Mouse (Mus musculus) hindbrain, postnatal 0 days (tissue): Measurements from ENCODE around the gene Grid1. TPM values are rescaled to one million over a fixed set of nuclear protein-coding genes. Genes with fewer than 3 reads are reported as not detected.

Source experiments
- ATAC-seq: fragments of 200-750 bp; cut with Nextera tagmentation; 2 replicates; pipeline ENCODE4 v1.8.0; 2017; ENCODE audit warnings: mild to moderate bottlenecking, moderate TSS enrichment, moderate library complexity
- DNase-seq: peaks from one replicate; pipeline ENCODE4 v3.0.0-alpha.2; 2015; ENCODE audit warnings: low spot score
- H3K27ac ChIP-seq: fragments of 300-500 bp; sonication (generic); 2 replicates; pipeline ENCODE4 v1.5.1; 2014; ENCODE audit warnings: mild to moderate bottlenecking
- H3K27me3 ChIP-seq: fragments of 300-500 bp; sonication (generic); 2 replicates; pipeline ENCODE4 v1.6.1; 2014; ENCODE audit warnings: low read length, mixed read lengths; ENCODE audit not compliant: insufficient read depth
- H3K36me3 ChIP-seq: fragments of 300-500 bp; sonication (generic); 2 replicates; pipeline ENCODE4 v1.6.1; 2014; ENCODE audit warnings: low read length, mixed read lengths; ENCODE audit not compliant: insufficient read depth
- H3K4me1 ChIP-seq: fragments of 300-500 bp; sonication (generic); 2 replicates; pipeline ENCODE4 v1.6.1; 2014; ENCODE audit warnings: antibody characterized with exemption, low read length, mixed read lengths; ENCODE audit not compliant: insufficient read depth
- H3K4me2 ChIP-seq: fragments of 300-500 bp; sonication (generic); 2 replicates; pipeline ENCODE4 v1.6.1; 2014; ENCODE audit warnings: low read depth, mild to moderate bottlenecking, low read length, moderate library complexity, mixed read lengths
- H3K4me3 ChIP-seq: fragments of 300-500 bp; sonication (generic); 2 replicates; pipeline ENCODE4 v1.5.1; 2014; ENCODE audit warnings: low read length
- H3K9ac ChIP-seq: fragments of 300-500 bp; sonication (generic); replicated peaks from 2 replicates; pipeline ENCODE4 v1.6.1; 2014; ENCODE audit warnings: mild to moderate bottlenecking, low read length, moderate library complexity, mixed read lengths
- H3K9me3 ChIP-seq: fragments of 300-500 bp; sonication (generic); 2 replicates; pipeline ENCODE4 v1.6.1; 2016; ENCODE audit warnings: low read length, mixed read lengths
- CTCF ChIP-seq: IDR thresholded peaks from 2 replicates; pipeline ENCODE4 v1.5.1; 2016; ENCODE audit warnings: antibody characterized with exemption, control low read depth, low read depth
- WGBS: fragments of 180-500 bp; shearing (Covaris S2); extraction: QIAGEN DNeasy Blood & Tissue Kit; methylation state at CpG from one replicate; pipeline ENCODE4 v1.1.7; 2014; 5-methylcytosine and 5-hydroxymethylcytosine counted together
- polyA plus RNA-seq: library from polyadenylated mRNA; unstranded; fragments of >200 nt; fragmentation: Nextera tagmentation; extraction: Ambion mirVana; gene quantifications from 2 replicates; pipeline ENCODE4 v1.2.1, GENCODE M21; 2015
- total RNA-seq: library from RNA; depleted of rRNA; stranded (reverse); fragments of >200 nt; gene quantifications from 2 replicates; pipeline ENCODE4 v1.2.3, GENCODE M21; 2014

Gene Grid1
- total and polyA plus RNA-seq, 2 experiments from 2014 or later = 8.6 to 33.7 TPM

- H3K27me3 ChIP-seq = no peaks in the 10 kb centered on the region
- TF ChIP-seq CTCF = no peak
- peak; percentile 79 for DNase-seq
- H3K36me3 ChIP-seq = no peaks in the 10 kb centered on the region
- H3K4me2 ChIP-seq = no peak overlapping the region
- H3K4me3 ChIP-seq = no peak overlapping the region
- no peak overlapping the region for H3K27ac ChIP-seq
- 37% methylated on average over 11 of the region's 11 CpGs for WGBS
- ATAC-seq = 0 out of 2 replicates have a peak, but pooled peaks have one; percentile 67
- no peak overlapping the region for H3K9ac ChIP-seq
- H3K9me3 ChIP-seq = no peaks in the 10 kb centered on the region
- H3K4me1 ChIP-seq = no peaks in the 10 kb centered on the region
Observed at GRCm38 (mm10) chr14:35027501-35028140, 207.7 kb downstream of the Grid1 start.

DNA sequence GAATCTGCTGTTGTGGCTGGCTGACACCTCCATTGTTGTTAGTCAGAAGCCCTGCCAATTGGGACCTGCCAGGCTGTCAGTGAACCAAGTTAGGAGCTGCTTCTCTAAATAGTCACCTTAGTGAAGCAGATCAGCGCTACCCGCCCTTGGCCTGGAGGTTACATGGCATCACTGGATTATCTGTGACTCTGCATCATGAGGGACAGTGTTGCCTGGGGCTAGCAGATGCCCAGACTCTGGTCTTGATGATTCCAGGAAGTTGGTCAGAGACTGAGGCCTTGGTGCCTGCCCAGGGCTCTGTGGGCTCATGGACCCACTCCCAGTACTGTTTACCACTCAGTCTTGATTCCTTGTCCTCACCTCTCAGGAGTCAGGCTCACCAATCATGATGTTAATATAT is 209.7 kb downstream of the Grid1 start:
- H3K4me3 ChIP-seq = no peak overlapping the region
- whole genome bisulfite sequencing = 100% methylated on average over 2 of the region's 2 CpGs
- TF ChIP-seq CTCF = no peak
- no peak for DNase-seq
- H3K4me2 ChIP-seq = no peak overlapping the region
- no peaks in the 10 kb centered on the region for H3K9me3 ChIP-seq
- no peak overlapping the region for H3K27ac ChIP-seq
- no peaks in the 10 kb centered on the region for H3K36me3 ChIP-seq
- ATAC-seq = no peak
- H3K27me3 ChIP-seq = no peaks in the 10 kb centered on the region
- H3K4me1 ChIP-seq = no peaks in the 10 kb centered on the region
- H3K9ac ChIP-seq = no peak overlapping the region

DNA sequence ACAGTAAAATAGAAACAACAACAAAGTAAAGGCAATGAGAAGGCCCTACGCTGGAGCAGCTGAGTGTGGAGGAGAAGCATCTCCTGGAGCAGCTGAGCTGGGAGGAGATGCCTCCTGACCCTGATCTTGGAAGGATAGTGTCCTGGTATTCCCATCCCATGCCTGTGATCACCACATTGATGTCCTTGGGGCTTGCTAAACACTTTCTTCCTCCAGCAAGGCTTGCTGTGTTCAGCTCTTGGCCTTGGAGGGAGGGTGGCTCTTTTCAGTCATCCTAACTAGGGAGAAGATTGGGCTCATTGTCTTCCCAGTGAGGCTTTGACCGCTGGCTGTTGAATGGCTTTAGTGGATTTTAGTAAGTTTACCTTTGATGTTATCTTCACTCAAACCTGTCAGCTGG is 210.4 kb downstream of the Grid1 start:
- Histone ChIP-seq H3K4me2 (no peak overlapping the region), H3K36me3 (no peaks in the 10 kb centered on the region), H3K27me3 (no peaks in the 10 kb centered on the region), H3K4me3 (no peak overlapping the region), H3K4me1 (no peaks in the 10 kb centered on the region), H3K9me3 (no peaks in the 10 kb centered on the region), H3K9ac (no peak overlapping the region), H3K27ac (no peak overlapping the region)
- TF ChIP-seq CTCF = no peak
- ATAC-seq (no peak), DNase-seq (no peak)
- 91% methylated on average over 2 of the region's 2 CpGs for WGBS

DNA sequence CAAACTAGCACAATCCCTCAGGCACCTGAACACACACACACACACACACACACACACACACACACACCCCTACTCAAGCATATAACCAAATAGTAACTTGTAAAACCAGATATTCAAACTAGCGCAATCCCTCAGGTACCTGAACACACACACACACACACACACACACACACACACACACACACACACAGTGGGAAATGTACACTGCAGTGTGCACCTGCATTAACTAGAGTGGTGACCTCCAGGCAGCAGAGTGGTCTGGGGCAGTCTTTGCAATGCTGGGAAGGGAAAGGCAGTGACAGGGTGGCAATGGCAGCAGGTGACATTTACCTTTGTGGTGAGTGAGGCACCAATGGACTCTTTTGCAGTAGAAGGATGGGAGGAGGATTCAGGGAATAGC is 212.4 kb downstream of the Grid1 start:
- Histone ChIP-seq H3K27me3 (no peaks in the 10 kb centered on the region), H3K4me2 (no peak overlapping the region), H3K9me3 (no peaks in the 10 kb centered on the region), H3K4me1 (no peaks in the 10 kb centered on the region), H3K36me3 (no peaks in the 10 kb centered on the region), H3K27ac (no peak overlapping the region), H3K4me3 (no peak overlapping the region), H3K9ac (no peak overlapping the region)
- 100% methylated on average over 1 of the region's 1 CpGs for WGBS
- no peak for TF ChIP-seq CTCF
- no peak for DNase-seq
- no peak for ATAC-seq

GRCm38 (mm10) chr14:35044268-35044667 is 224.4 kb downstream of the Grid1 start:
- no peak overlapping the region for H3K4me2 ChIP-seq
- no peak overlapping the region for H3K9ac ChIP-seq
- DNase-seq (no peak), ATAC-seq (0 out of 2 replicates have a peak, but pooled peaks have one; percentile 25)
- no peak overlapping the region for H3K27ac ChIP-seq
- H3K27me3 ChIP-seq = no peaks in the 10 kb centered on the region
- H3K4me1 ChIP-seq = no peaks in the 10 kb centered on the region; the same call in 1 of the 2 replicates
- H3K9me3 ChIP-seq = no peaks in the 10 kb centered on the region
- WGBS = 57% methylated on average over 5 of the region's 5 CpGs
- H3K36me3 ChIP-seq = no peaks in the 10 kb centered on the region
- TF ChIP-seq CTCF = no peak
- H3K4me3 ChIP-seq = no peak overlapping the region

- DNase-seq = no peak
- TF ChIP-seq CTCF = no peak
- Histone ChIP-seq H3K9ac (no peak overlapping the region), H3K36me3 (no peaks in the 10 kb centered on the region), H3K4me3 (no peak overlapping the region), H3K4me2 (no peak overlapping the region), H3K27me3 (no peaks in the 10 kb centered on the region), H3K4me1 (no peaks in the 10 kb centered on the region; the same call in 1 of the 2 replicates), H3K9me3 (no peaks in the 10 kb centered on the region), H3K27ac (no peak overlapping the region)
- ATAC-seq = peak; percentile 68
- 72% methylated on average over 10 of the region's 10 CpGs for WGBS
Observed at GRCm38 (mm10) chr14:35044918-35045698, 225.2 kb downstream of the Grid1 start.

DNA sequence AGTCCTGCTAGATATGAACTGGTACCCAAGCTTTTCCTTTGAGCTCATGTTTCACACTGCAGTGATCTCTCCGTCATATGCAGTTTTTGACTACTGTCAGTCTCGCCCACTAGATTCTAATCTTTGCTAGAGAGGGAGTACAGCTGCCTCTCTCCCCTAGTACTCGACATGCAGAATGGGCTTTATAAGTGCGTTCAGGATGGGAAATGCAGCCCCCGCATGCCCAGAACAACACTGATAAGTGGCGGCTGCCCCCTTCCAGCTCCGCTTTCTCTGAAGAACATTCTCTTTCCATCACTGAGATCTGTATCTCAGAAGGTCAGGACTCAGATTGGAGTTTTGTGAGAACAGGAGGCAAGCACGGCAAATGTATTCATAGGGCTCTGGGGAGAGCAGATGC is 229.3 kb downstream of the Grid1 start:
- Histone ChIP-seq H3K4me3 (no peak overlapping the region), H3K9me3 (no peaks in the 10 kb centered on the region), H3K4me1 (no peaks in the 10 kb centered on the region), H3K27ac (no peak overlapping the region), H3K9ac (no peak overlapping the region), H3K36me3 (no peaks in the 10 kb centered on the region), H3K4me2 (no peak overlapping the region), H3K27me3 (no peaks in the 10 kb centered on the region)
- TF ChIP-seq CTCF = no peak
- DNase-seq (no peak), ATAC-seq (no peak)
- 74% methylated on average over 8 of the region's 8 CpGs for WGBS
